Mouse (Mus musculus) kidney, postnatal 0 days (tissue): Measurements from ENCODE around the gene Wdr54. TPM values are rescaled to one million over a fixed set of nuclear protein-coding genes. Genes with fewer than 3 reads are reported as not detected.
"Not testable (repeated sequence)": the region's sequence is repeated elsewhere in the genome, so short reads cannot be mapped to it uniquely, and the experiment has no call there.

Source experiments
- ATAC-seq: fragments of 200-750 bp; cut with Nextera tagmentation; replicated peaks from 2 replicates; pipeline ENCODE4 v1.8.0; 2017; ENCODE audit warnings: low read depth, moderate number of reproducible peaks, moderate TSS enrichment, moderate library complexity; ENCODE audit not compliant: low FRiP score
- DNase-seq: peaks from one replicate; pipeline ENCODE4 v3.0.0-alpha.2; 2016; ENCODE audit warnings: low spot score
- H3K27ac ChIP-seq: fragments of 300-500 bp; sonication (generic); 2 replicates; pipeline ENCODE4 v1.5.1; 2014; ENCODE audit warnings: mild to moderate bottlenecking
- H3K27me3 ChIP-seq: fragments of 300-500 bp; sonication (generic); 2 replicates; pipeline ENCODE4 v1.6.1; 2014; ENCODE audit warnings: low read length, mixed read lengths; ENCODE audit not compliant: insufficient read depth
- H3K36me3 ChIP-seq: fragments of 300-500 bp; sonication (generic); 2 replicates; pipeline ENCODE4 v1.6.1; 2014; ENCODE audit warnings: low read length, mixed read lengths; ENCODE audit not compliant: insufficient read depth
- H3K4me1 ChIP-seq: fragments of 300-500 bp; sonication (generic); replicated peaks from 2 replicates; pipeline ENCODE4 v1.6.1; 2014; ENCODE audit warnings: antibody characterized with exemption, low read length, mixed read lengths; ENCODE audit not compliant: insufficient read depth
- H3K4me2 ChIP-seq: fragments of 300-500 bp; sonication (generic); 2 replicates; pipeline ENCODE4 v1.6.1; 2014; ENCODE audit warnings: mild to moderate bottlenecking, low read length, moderate library complexity, mixed read lengths
- H3K4me3 ChIP-seq: fragments of 300-500 bp; sonication (generic); replicated peaks from 2 replicates; pipeline ENCODE4 v1.5.1; 2014; ENCODE audit warnings: low read depth, low read length
- H3K9ac ChIP-seq: fragments of 300-500 bp; sonication (generic); 2 replicates; pipeline ENCODE4 v1.6.1; 2014; ENCODE audit warnings: low read depth, low read length
- H3K9me3 ChIP-seq: fragments of 300-500 bp; sonication (generic); replicated peaks from 2 replicates; pipeline ENCODE4 v1.6.1; 2016; ENCODE audit warnings: low read length, inconsistent platforms, mixed read lengths
- CTCF ChIP-seq: IDR thresholded peaks from 2 replicates; pipeline ENCODE4 v1.5.1; 2016; ENCODE audit warnings: antibody characterized with exemption, low read depth, mild to moderate bottlenecking, moderate library complexity
- WGBS: fragments of 180-500 bp; shearing (Covaris S2); extraction: QIAGEN DNeasy Blood & Tissue Kit; methylation state at CpG from one replicate; pipeline ENCODE4 v1.1.7; 2014; 5-methylcytosine and 5-hydroxymethylcytosine counted together
- polyA plus RNA-seq: library from polyadenylated mRNA; unstranded; fragments of >200 nt; fragmentation: Nextera tagmentation; extraction: Ambion mirVana; gene quantifications from 2 replicates; pipeline ENCODE4 v1.2.1, GENCODE M21; 2015

Wdr54 gene
- polyA plus RNA-seq, 1 experiment from 2014 or later = 4.2 TPM

GRCm38 (mm10) chr6:83162701-83163100 lies 6.5 kb upstream of the Wdr54 start:
- Histone ChIP-seq H3K27ac (no peak overlapping the region), H3K9me3 (no peaks in the 10 kb centered on the region), H3K4me3 (peak overlapping the region; percentile 26), H3K36me3 (no peaks in the 10 kb centered on the region), H3K27me3 (peaks cover 13% of the 10 kb centered on the region; the same call in 1 of the 2 replicates), H3K4me1 (peaks cover 20% of the 10 kb centered on the region; the same call in 1 of the 2 replicates), H3K9ac (peak overlapping the region; percentile 54; the same call in 1 of the 2 replicates), H3K4me2 (peak overlapping the region; percentile 73)
- DNase-seq (peak; percentile 80), ATAC-seq (peak; percentile 12; the same call in 1 of the 2 replicates)
- peak; percentile 83 for TF ChIP-seq CTCF
- 1% methylated on average over 8 of the region's 8 CpGs for WGBS

- peaks cover 13% of the 10 kb centered on the region; the same call in 1 of the 2 replicates for H3K27me3 ChIP-seq
- DNase-seq (peak; percentile 40), ATAC-seq (no peak; the same call in 1 of the 2 replicates)
- H3K27ac ChIP-seq = no peak overlapping the region
- peak overlapping the region; percentile 54 for H3K9ac ChIP-seq
- peak overlapping the region; percentile 73 for H3K4me2 ChIP-seq
- peaks cover 19% of the 10 kb centered on the region; the same call in 1 of the 2 replicates for H3K4me1 ChIP-seq
- TF ChIP-seq CTCF = no peak
- H3K4me3 ChIP-seq = peak overlapping the region; percentile 26
- WGBS = 1% methylated on average over 49 of the region's 49 CpGs
- no peaks in the 10 kb centered on the region for H3K36me3 ChIP-seq
- H3K9me3 ChIP-seq = no peaks in the 10 kb centered on the region
Measured at GRCm38 (mm10) chr6:83161921-83162641, 5.9 kb upstream of the Wdr54 start.

GRCm38 (mm10) chr6:83161442-83161841 lies 5.2 kb upstream of the Wdr54 start:
- H3K27me3 ChIP-seq = peaks cover 13% of the 10 kb centered on the region; the same call in 1 of the 2 replicates
- peak overlapping the region; percentile 26 for H3K4me3 ChIP-seq
- WGBS = 11% methylated on average over 19 of the region's 19 CpGs
- peak overlapping the region; percentile 73 for H3K4me2 ChIP-seq
- no peaks in the 10 kb centered on the region for H3K9me3 ChIP-seq
- no peaks in the 10 kb centered on the region for H3K36me3 ChIP-seq
- no peak overlapping the region for H3K27ac ChIP-seq
- ATAC-seq = no peak
- H3K4me1 ChIP-seq = peaks cover 18% of the 10 kb centered on the region
- DNase-seq = no peak
- TF ChIP-seq CTCF = no peak
- H3K9ac ChIP-seq = peak overlapping the region; percentile 54; the same call in 1 of the 2 replicates

- not testable (repeated sequence) for H3K4me2 ChIP-seq, H3K4me3 ChIP-seq, ATAC-seq, H3K9ac ChIP-seq, H3K36me3 ChIP-seq, H3K9me3 ChIP-seq, H3K27ac ChIP-seq
- DNase-seq = peak; percentile 85
- peaks cover 13% of the 10 kb centered on the region; the same call in 1 of the 2 replicates for H3K27me3 ChIP-seq
- WGBS = 30% methylated on average over 3 of the region's 3 CpGs
- peak; percentile 83 for TF ChIP-seq CTCF
- peaks cover 19% of the 10 kb centered on the region; the same call in 1 of the 2 replicates for H3K4me1 ChIP-seq
Measured at GRCm38 (mm10) chr6:83159456-83159855, 3.3 kb upstream of the Wdr54 start.

DNA sequence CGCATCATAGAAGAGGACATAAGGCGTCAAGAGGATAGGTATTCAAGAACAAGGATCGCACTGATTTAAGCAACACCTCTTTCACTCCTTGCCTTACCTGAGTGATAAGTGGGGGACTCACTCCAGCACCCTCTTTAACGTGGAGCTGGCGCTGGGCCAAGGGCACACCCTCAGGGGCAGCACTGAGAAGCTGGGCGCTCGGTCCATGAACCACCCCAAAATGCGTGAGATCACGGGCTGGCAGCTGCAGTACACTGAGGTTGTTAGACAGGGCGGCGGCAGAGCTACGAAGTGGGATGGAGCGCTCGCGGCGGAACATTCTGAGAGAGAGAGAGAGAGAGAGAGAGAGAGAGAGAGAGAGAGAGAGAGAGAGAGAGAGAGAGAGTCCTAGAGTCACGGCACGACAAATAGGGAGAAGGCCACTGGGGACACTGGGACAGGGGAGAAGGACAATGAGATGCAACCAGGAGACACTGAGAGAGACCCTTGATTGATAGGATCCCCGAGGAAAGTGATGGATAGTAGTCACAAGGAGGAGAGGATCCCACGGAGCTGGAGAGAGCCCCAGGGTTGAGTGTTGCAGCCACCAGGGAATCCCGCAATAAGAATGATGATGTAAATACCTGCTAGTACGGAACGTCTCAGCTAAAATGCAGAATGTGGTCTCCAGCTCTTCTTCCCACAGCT lies 502 bp downstream of the Wdr54 start:
- no peaks in the 10 kb centered on the region for H3K9me3 ChIP-seq
- H3K9ac ChIP-seq = peak overlapping the region; percentile 35; the same call in 1 of the 2 replicates
- H3K4me3 ChIP-seq = peak overlapping the region; percentile 41
- peaks cover 5% of the 10 kb centered on the region; the same call in 1 of the 2 replicates for H3K36me3 ChIP-seq
- H3K4me2 ChIP-seq = peak overlapping the region; percentile 74
- no peak for TF ChIP-seq CTCF
- H3K27ac ChIP-seq = no peak overlapping the region
- no peak for ATAC-seq
- H3K27me3 ChIP-seq = peaks cover under 1% of the 10 kb centered on the region; the same call in 1 of the 2 replicates
- WGBS = 10% methylated on average over 23 of the region's 23 CpGs
- H3K4me1 ChIP-seq = peaks cover 7% of the 10 kb centered on the region; the same call in 1 of the 2 replicates
- no peak for DNase-seq

- WGBS = 72% methylated on average over 5 of the region's 5 CpGs
- H3K27ac ChIP-seq = no peak overlapping the region
- no peaks in the 10 kb centered on the region for H3K9me3 ChIP-seq
- no peak overlapping the region for H3K4me2 ChIP-seq
- no peak overlapping the region for H3K9ac ChIP-seq
- no peak for TF ChIP-seq CTCF
- no peak overlapping the region for H3K4me3 ChIP-seq
- peaks cover 15% of the 10 kb centered on the region; the same call in 1 of the 2 replicates for H3K36me3 ChIP-seq
- ATAC-seq (no peak; the same call in 1 of the 2 replicates), DNase-seq (no peak)
- H3K4me1 ChIP-seq = peaks cover 7% of the 10 kb centered on the region; the same call in 1 of the 2 replicates
- H3K27me3 ChIP-seq = no peaks in the 10 kb centered on the region
Measured at GRCm38 (mm10) chr6:83153485-83153884, 2.7 kb downstream of the Wdr54 start.
